Mouse (Mus musculus): ENCODE data around the gene Srp72.
"Not testable (repeated sequence)": the region's sequence is repeated elsewhere in the genome, so short reads cannot be mapped to it uniquely, and the experiment has no call there.

Srp72 gene

GRCm38 (mm10) chr5:77004051-77004821, 29.8 kb downstream of the Srp72 start, which contains the start of gene Arl9:
Gene Arl9, plus strand, starts transcription at chr5:77004055.
- ChIA-PET POLR2A (no interaction called here), CTCF (interaction anchor here in 1 of 4 experiments (1.0 kb wide), 1 partner anchor 219 kb away, joined by 4 read pairs; no protein-coding TSS in a partner anchor)

- ChIA-PET CTCF (no interaction called here), POLR2A (interaction anchor here in 1 of 4 experiments (1.8 kb wide), 1 partner anchor 10 kb away, joined by 5 read pairs; no protein-coding TSS in a partner anchor)
Measured at GRCm38 (mm10) chr5:77010352-77010751, 35.9 kb downstream of the Srp72 start.

- ChIA-PET POLR2A (no interaction called here), CTCF (no interaction called here)
Measured at GRCm38 (mm10) chr5:77011082-77011481, 36.6 kb downstream of the Srp72 start.

GRCm38 (mm10) chr5:77013171-77013570, 38.7 kb downstream of the Srp72 start:
- ChIA-PET CTCF (interaction anchor here in 2 of 4 experiments (0.5 to 0.7 kb wide), 3 partner anchors 16 to 535 kb away, joined by 3 to 7 read pairs (median 5); no protein-coding TSS in a partner anchor), POLR2A (interaction anchor here in 2 of 4 experiments (0.7 to 0.9 kb wide), 2 partner anchors 14 to 18 kb away, joined by 3 to 5 read pairs; no protein-coding TSS in a partner anchor)

GRCm38 (mm10) chr5:77015544-77016482, 41.3 kb downstream of the Srp72 start, which contains the start of gene Thegl:
Gene Thegl, plus strand, starts transcription at chr5:77016023.
- CTCF ChIA-PET, result interaction anchor here in 2 of 4 experiments (0.6 to 1.1 kb wide), 2 partner anchors 46 to 178 kb away, joined by 3 to 6 read pairs; no protein-coding TSS in a partner anchor
- POLR2A ChIA-PET, result interaction anchor here in 2 of 4 experiments (0.5 to 1.0 kb wide), 2 partner anchors 17 to 24 kb away, joined by 3 read pairs; no protein-coding TSS in a partner anchor

GRCm38 (mm10) chr5:77028034-77028433, 53.6 kb downstream of the Srp72 start:
- CTCF ChIA-PET, result interaction anchor here in 1 of 4 experiments (0.8 kb wide), 1 partner anchor 10 kb away, joined by 3 read pairs; no protein-coding TSS in a partner anchor
- POLR2A ChIA-PET, result no interaction called here

- POLR2A ChIA-PET, result no interaction called here
- CTCF ChIA-PET, result interaction anchor here in 2 of 4 experiments (0.7 to 1.1 kb wide), 3 partner anchors 9 to 32 kb away, joined by 3 to 7 read pairs (median 3); no protein-coding TSS in a partner anchor
Measured at GRCm38 (mm10) chr5:77029735-77030134, 55.3 kb downstream of the Srp72 start.

- POLR2A ChIA-PET, result not testable (repeated sequence)
- CTCF ChIA-PET, result interaction anchor here in 1 of 4 experiments (0.6 kb wide), 1 partner anchor 1881 kb away, joined by 3 read pairs; no protein-coding TSS in a partner anchor
Measured at GRCm38 (mm10) chr5:77035101-77035500, 60.6 kb downstream of the Srp72 start.

GRCm38 (mm10) chr5:77038451-77038850, 64.0 kb downstream of the Srp72 start:
- CTCF ChIA-PET, result interaction anchor here in 1 of 4 experiments (0.9 to 1.2 kb wide), 3 partner anchors 9 to 185 kb away, joined by 3 to 4 read pairs (median 3); no protein-coding TSS in a partner anchor
- POLR2A ChIA-PET, result interaction anchor here in 2 of 4 experiments (0.7 to 1.0 kb wide), 2 partner anchors 64 to 328 kb away, joined by 3 read pairs; partner anchors contain the start of gene Srp72 (in 1 of the 2)

- ChIA-PET CTCF (interaction anchor here in 2 of 4 experiments (0.6 to 1.2 kb wide), 4 partner anchors 10 to 183 kb away, joined by 3 to 5 read pairs (median 3); no protein-coding TSS in a partner anchor), POLR2A (interaction anchor here in 1 of 4 experiments (0.7 kb wide), 1 partner anchor 24 kb away, joined by 3 read pairs; the partner anchor contains the start of gene Thegl)
Measured at GRCm38 (mm10) chr5:77039391-77039790, 64.9 kb downstream of the Srp72 start.

GRCm38 (mm10) chr5:77044362-77044761, 69.9 kb downstream of the Srp72 start:
- ChIA-PET CTCF (no interaction called here), POLR2A (no interaction called here)
